Mouse (Mus musculus): ENCODE measurements at regions not wholly inside any gene's neighbourhood (a gene's known extent, or its start where the extent isn't known, plus 50 kb on each side); places are given as distances from the start of the nearest gene placed in this dataset.
A peak's percentile ranks its signal among the peaks of the same experiment; 100 is the strongest.

DNA sequence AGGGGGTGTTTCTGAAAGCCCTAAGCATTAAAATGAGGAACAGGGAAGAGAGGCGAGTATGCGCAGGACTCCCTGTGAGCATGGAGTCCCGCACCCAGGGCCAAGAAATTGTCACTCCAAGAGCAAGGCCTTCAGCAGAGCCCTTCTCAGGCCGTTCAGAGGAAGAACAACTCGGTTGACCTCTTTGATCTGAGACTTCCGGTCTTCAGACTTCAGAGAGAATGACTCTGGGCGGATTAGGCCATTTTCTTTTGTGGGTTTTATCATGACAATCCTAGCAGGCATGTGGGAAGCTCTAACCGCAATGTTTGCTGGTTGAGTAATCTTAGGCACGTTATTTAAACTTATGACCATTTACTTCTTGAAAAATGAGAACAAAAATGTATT lies 193.9 kb upstream of the Creb1 start:
- ATAC-seq (ENCODE audit: low FRiP score) = no peak
- WGBS = 50% methylated on average over 9 of the region's 9 CpGs
- Histone ChIP-seq H3K4me2 (peak overlapping the region; percentile 33; the same call in 1 of the 2 replicates), H3K27me3 (no peaks in the 10 kb centered on the region), H3K9ac (no peak overlapping the region), H3K36me3 (no peaks in the 10 kb centered on the region), H3K27ac (peak overlapping the region; percentile 36), H3K9me3 (no peaks in the 10 kb centered on the region), H3K4me1 (replicated peaks) (peaks cover 14% of the 10 kb centered on the region), H3K4me3 (no peak overlapping the region)

DNA sequence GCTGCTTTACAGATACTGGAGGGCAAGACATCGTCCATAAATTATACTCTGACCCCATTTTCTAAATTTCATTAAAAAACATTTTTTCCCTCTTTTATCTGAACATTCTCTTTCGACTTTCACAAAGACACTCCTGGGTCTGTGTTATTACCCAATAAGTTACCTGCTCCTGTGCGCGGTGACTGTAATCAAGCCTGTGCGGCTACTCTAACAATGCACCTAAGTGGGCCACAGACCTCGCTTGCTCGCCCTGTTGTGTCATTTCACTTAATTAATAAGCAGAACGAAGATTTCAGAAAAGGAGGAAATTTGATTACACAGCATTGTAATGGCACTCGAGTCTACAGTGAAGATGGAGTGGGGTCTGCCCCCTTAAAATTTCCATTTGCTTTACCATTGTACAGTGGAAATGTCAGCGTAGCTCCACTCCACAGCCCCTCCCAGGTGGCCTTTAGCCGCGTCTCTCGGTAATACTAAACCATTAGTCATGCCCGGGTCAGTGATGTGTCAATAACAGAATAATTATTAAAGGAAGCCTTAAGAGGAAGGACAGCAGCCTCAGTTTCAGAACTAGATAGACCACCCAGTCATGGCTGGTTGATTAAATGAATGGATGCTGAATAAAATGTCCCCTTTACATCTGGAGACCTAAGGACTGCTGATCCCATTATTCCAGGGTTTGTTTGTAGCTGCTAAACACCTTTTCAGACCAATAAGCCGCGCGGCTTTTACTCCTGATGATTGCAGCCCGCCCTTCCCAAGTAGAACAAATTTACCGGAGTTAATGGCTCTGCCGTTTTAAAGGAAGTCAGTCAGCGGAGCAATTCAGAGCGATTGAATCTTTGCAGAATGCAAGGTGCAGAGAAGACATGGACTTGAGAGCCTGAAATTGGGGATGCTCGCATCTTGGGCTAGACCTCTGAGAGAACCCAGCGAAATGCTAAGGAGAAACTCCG lies 194.5 kb upstream of the Creb1 start:
- no peak overlapping the region for H3K4me3 ChIP-seq
- peak overlapping the region; percentile 36 for H3K27ac ChIP-seq
- no peaks in the 10 kb centered on the region for H3K36me3 ChIP-seq
- peaks cover 14% of the 10 kb centered on the region for H3K4me1 ChIP-seq (replicated peaks)
- peak overlapping the region; percentile 33 for H3K4me2 ChIP-seq
- 42% methylated on average over 25 of the region's 25 CpGs for WGBS
- no peak overlapping the region for H3K9ac ChIP-seq
- no peaks in the 10 kb centered on the region for H3K9me3 ChIP-seq
- peak; percentile 65; the same call in 1 of the 2 replicates for ATAC-seq (ENCODE audit: low FRiP score)
- H3K27me3 ChIP-seq = no peaks in the 10 kb centered on the region

DNA sequence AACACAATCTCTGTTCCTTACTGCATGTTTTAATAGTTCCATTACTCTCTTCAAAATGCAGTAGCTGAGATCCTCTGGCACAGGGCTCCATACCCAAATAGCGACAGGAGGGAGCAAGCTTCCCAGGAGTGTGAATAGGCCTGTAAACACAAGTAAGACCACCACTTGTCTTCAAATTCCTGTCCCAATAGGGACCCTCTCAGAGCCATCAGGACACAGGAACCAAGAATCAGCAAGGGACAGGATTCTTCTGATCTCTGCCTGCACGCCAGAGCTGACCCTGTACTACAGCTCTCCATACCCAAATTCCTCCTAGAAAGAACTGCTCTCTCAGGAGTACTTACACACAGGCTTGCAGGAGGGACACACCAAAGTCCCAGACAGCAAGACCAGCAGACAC lies 200.9 kb upstream of the Creb1 start:
- no peak overlapping the region for H3K4me2 ChIP-seq
- no peak overlapping the region for H3K4me3 ChIP-seq
- no peaks in the 10 kb centered on the region for H3K27me3 ChIP-seq
- no peak for ATAC-seq (ENCODE audit: low FRiP score)
- H3K4me1 ChIP-seq (replicated peaks) = no peaks in the 10 kb centered on the region
- H3K27ac ChIP-seq = no peak overlapping the region
- no peaks in the 10 kb centered on the region for H3K36me3 ChIP-seq
- no peak overlapping the region for H3K9ac ChIP-seq
- no peaks in the 10 kb centered on the region for H3K9me3 ChIP-seq
- 80% methylated on average over 2 of the region's 2 CpGs for WGBS

DNA sequence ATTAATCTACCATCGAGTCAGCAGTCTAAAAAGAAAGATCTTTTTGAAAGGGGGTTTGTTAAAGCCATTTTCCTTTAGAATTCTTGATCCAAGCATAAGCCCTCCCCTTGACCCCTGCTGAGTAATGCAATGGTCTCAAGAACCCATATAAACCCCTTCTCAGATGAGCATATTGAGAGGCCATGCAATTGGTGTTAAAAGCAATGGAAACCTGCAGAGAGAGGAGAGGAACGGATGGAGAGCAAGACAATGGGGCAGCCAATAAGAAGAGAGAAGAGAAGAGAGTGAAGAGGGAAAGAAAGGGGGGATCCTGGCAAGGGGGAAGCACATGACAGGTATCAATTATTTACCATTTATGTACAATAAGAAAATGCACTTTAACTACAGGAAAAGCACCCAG lies 201.7 kb upstream of the Creb1 start:
- Histone ChIP-seq H3K27ac (no peak overlapping the region), H3K9ac (no peak overlapping the region), H3K36me3 (no peaks in the 10 kb centered on the region), H3K4me3 (no peak overlapping the region), H3K9me3 (no peaks in the 10 kb centered on the region), H3K4me2 (no peak overlapping the region), H3K4me1 (replicated peaks) (no peaks in the 10 kb centered on the region), H3K27me3 (no peaks in the 10 kb centered on the region)
- WGBS = 26% methylated on average over 2 of the region's 2 CpGs
- no peak for ATAC-seq (ENCODE audit: low FRiP score)

DNA sequence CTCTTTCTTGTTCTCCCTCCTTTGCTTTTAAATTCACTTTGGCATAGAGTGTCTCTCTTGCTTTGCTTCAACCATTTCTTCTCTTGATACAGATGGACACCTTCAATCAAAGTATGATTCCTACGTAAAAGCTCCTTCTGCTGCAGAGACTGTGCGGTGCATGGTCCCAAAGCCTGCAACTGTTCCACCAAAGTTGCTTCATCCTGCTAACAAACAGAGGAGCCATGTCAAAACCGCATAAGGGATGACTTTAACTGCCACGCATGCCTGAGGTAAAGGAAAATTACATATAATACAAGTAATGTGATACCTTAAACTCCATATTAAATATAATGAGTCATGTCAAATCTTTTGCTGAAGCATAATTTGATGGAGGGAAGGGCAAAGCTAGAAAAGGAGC lies 200.1 kb upstream of the Klf7 start:
- Histone ChIP-seq H3K4me2 (no peak overlapping the region), H3K4me1 (replicated peaks) (0 out of 2 replicates have a peak, but pooled peaks cover 3% of the 10 kb centered on the region), H3K36me3 (no peaks in the 10 kb centered on the region), H3K27me3 (no peaks in the 10 kb centered on the region), H3K9me3 (no peaks in the 10 kb centered on the region), H3K27ac (no peak overlapping the region), H3K4me3 (no peak overlapping the region), H3K9ac (no peak overlapping the region)
- ATAC-seq (ENCODE audit: low FRiP score) = no peak
- 93% methylated on average over 4 of the region's 4 CpGs for WGBS

DNA sequence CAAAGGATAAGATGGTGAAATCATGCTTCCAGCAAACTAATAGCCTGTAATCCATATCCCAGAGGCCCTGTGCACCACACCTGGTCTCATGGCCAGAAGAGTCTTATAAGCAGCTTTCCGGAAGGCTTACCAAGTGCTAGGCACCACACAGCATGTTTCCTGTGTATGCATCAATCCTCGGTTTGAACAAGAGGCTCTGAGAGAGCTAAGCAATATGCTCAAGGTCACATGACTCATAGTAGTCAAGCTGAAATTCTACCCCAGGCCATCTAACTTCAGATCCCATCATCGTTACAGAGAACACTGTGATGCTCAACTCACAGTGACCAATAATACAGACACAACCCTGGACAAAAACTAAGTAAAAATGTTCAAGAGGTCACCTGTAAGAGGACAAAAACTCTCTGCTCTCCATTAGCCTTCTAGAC lies 197.1 kb upstream of the Klf7 start:
- 75% methylated on average over 3 of the region's 3 CpGs for WGBS

DNA sequence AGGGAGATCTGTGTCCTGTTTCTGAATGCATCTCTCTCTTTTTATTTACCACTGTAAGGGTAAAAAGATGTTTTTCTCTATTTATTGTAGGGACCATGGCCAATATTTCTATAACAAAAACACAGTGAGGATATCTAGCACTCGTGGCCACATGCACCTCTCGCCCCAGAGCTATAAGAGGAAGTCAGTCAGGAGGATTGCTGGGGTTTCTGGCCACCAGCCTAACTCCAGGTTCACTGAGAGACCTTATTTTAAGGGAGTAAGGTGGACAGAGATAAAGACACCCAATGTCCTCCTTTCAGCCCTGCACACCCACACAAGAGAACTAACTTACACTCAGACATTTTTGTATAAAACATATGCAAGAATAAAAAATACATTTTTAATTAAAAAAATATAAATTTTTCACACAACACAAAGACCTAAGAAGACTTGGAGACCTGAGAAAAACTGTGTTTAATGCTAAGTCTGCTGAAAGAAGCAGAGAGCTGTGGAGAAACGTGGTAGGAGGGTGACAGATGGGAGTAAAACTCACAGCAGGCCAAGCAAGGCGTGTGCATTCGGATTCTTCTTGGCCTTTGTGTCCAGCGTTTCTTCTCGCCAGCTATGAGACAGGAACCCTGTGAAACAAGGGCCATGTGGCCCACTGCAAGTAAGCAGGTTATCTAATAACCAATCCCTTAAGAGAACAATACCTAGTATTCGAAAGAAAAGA lies 196.5 kb upstream of the Klf7 start:
- 78% methylated on average over 8 of the region's 8 CpGs for WGBS
- no peak for ATAC-seq (ENCODE audit: low FRiP score)

More for the DNA sequence above, 197.1 kb upstream of the Klf7 start:
- Histone ChIP-seq H3K4me1 (replicated peaks) (0 out of 2 replicates have a peak, but pooled peaks cover 3% of the 10 kb centered on the region), H3K36me3 (no peaks in the 10 kb centered on the region), H3K9me3 (no peaks in the 10 kb centered on the region), H3K27ac (no peak overlapping the region), H3K4me2 (no peak overlapping the region), H3K27me3 (no peaks in the 10 kb centered on the region), H3K4me3 (no peak overlapping the region), H3K9ac (no peak overlapping the region)
- no peak for ATAC-seq (ENCODE audit: low FRiP score)

DNA sequence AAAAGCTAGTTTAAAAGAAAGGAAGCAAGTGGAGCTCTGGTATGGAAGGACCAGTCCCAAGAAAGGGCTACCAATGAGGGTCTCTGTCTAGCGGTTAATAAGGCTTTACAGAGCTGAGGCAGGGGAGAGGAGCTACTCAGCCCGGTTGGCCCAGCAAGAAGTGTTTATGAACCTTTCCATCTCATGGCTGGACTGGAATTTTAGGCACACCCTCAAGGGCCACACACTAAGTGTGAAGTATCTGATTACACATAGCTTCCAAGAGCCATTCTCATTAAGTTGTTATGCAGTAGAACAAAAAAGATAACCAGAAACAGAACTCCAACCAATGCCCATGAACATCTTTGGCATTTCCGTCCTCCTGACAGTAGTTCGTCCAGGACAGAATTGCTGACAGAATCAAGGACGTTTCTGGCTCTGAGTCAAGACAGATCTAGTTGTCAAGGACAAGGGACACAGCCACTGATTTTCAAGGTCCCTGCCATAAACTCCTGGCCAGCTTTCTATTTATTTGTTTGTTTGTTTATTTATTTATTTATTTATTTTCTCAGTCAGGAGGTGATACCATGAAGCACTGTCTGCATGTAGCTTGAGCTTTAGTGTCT lies 195.1 kb upstream of the Klf7 start:
- H3K9me3 ChIP-seq = no peaks in the 10 kb centered on the region
- WGBS = 86% methylated on average over 5 of the region's 5 CpGs
- H3K36me3 ChIP-seq = no peaks in the 10 kb centered on the region
- ATAC-seq (ENCODE audit: low FRiP score) = no peak
- H3K27ac ChIP-seq = no peak overlapping the region
- no peak overlapping the region for H3K4me2 ChIP-seq
- no peak overlapping the region for H3K9ac ChIP-seq
- no peak overlapping the region for H3K4me3 ChIP-seq
- no peaks in the 10 kb centered on the region for H3K27me3 ChIP-seq
- 0 out of 2 replicates have a peak, but pooled peaks cover 3% of the 10 kb centered on the region for H3K4me1 ChIP-seq (replicated peaks)

More for the DNA sequence above, 196.5 kb upstream of the Klf7 start:
- Histone ChIP-seq H3K9ac (no peak overlapping the region), H3K4me1 (replicated peaks) (0 out of 2 replicates have a peak, but pooled peaks cover 3% of the 10 kb centered on the region), H3K27me3 (no peaks in the 10 kb centered on the region), H3K4me3 (no peak overlapping the region), H3K4me2 (no peak overlapping the region), H3K36me3 (no peaks in the 10 kb centered on the region), H3K9me3 (no peaks in the 10 kb centered on the region), H3K27ac (no peak overlapping the region)

DNA sequence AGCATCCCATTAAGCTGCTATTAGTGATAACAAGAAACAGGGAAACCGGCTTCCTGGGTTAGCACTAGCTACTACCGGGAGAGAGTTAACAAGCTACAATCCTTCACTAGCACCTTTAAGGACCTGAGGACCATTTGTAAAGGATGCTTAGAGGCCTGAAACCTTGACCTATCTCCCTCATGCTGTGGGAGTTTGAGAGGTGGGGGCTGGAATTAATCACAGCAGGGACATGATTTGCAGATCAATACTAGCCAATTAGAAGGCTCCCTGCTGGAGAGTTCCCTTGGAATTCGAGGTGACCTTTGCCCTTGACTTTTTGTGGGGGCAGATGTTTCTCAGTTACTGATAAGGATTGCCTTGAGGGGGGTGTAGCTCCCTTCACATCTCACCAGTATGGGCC lies 189.3 kb upstream of the Klf7 start:
- 21% methylated on average over 3 of the region's 3 CpGs for WGBS

DNA sequence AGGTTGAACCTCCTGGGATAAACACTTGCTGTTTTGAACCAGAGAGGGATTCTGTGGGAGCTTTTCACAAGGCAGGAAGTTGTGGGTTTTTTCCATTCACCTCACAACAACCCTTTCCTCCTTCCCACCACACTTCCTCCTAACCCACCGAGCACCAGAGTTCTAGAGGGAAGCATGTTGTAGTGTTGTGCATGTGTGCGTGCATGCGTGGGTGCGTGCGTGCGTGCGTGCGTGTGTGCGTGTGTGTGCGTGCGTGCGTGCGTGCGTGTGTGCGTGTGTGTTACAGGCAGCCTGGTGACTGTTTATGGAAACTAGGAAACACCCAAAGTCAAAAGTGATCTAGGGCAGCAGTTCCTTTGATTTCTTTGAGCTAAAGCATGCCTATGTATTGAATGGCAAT lies 186.5 kb upstream of the Klf7 start:
- no peak overlapping the region for H3K4me2 ChIP-seq
- no peak for ATAC-seq (ENCODE audit: low FRiP score)
- H3K4me1 ChIP-seq (replicated peaks) = peaks cover 16% of the 10 kb centered on the region
- no peak overlapping the region for H3K4me3 ChIP-seq
- 89% methylated on average over 15 of the region's 15 CpGs for WGBS
- H3K9ac ChIP-seq = no peak overlapping the region
- H3K27me3 ChIP-seq = no peaks in the 10 kb centered on the region
- no peaks in the 10 kb centered on the region for H3K9me3 ChIP-seq
- 0 out of 2 replicates have a peak overlapping the region, but pooled peaks have one; percentile 35 for H3K27ac ChIP-seq
- no peaks in the 10 kb centered on the region for H3K36me3 ChIP-seq

More for the DNA sequence above, 189.3 kb upstream of the Klf7 start:
- H3K27me3 ChIP-seq = no peaks in the 10 kb centered on the region
- H3K36me3 ChIP-seq = no peaks in the 10 kb centered on the region
- no peaks in the 10 kb centered on the region for H3K9me3 ChIP-seq
- no peak overlapping the region for H3K4me2 ChIP-seq
- H3K9ac ChIP-seq = no peak overlapping the region
- no peak overlapping the region for H3K27ac ChIP-seq
- H3K4me3 ChIP-seq = no peak overlapping the region
- ATAC-seq (ENCODE audit: low FRiP score) = no peak
- H3K4me1 ChIP-seq (replicated peaks) = peaks cover 6% of the 10 kb centered on the region; the same call in 1 of the 2 replicates

DNA sequence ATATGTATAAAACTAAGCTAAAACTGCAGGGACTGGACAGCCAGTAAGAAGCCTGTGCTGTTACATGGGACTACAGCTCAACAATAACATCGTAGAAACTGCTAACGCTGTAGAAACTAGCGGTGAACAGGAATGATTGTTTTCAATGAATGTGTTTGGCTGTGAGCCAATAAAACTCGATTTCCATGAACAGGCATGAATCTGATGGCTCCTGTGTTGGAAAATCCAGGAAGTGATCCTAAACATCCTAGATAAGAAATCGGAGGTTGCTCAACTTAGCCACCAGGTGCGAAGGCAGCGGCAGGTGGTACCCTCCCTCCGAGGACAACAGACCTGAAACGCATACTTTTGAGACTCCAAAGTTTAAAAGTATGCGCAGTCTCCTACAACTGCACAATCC lies 186.0 kb upstream of the Klf7 start:
- H3K36me3 ChIP-seq = no peaks in the 10 kb centered on the region
- H3K9me3 ChIP-seq = no peaks in the 10 kb centered on the region
- H3K27me3 ChIP-seq = no peaks in the 10 kb centered on the region
- H3K27ac ChIP-seq = 0 out of 2 replicates have a peak overlapping the region, but pooled peaks have one; percentile 35
- H3K4me2 ChIP-seq = no peak overlapping the region
- H3K4me3 ChIP-seq = no peak overlapping the region
- H3K9ac ChIP-seq = no peak overlapping the region
- ATAC-seq (ENCODE audit: low FRiP score) = no peak
- WGBS = 60% methylated on average over 10 of the region's 10 CpGs
- peaks cover 18% of the 10 kb centered on the region for H3K4me1 ChIP-seq (replicated peaks)
